Mouse (Mus musculus): ENCODE data around the gene Acot6. TPM values are rescaled to one million over a fixed set of nuclear protein-coding genes. Genes with fewer than 3 reads are reported as not detected.

The Acot6 gene
- total RNA-seq, 2 experiments from 2014 or later = 4.7 to 5.0 TPM

- no peak for DNase-seq (ENCODE audit: low spot score in 2 of 2)
These were observed 383 bp upstream of the Acot6 start for GRCm38 (mm10) chr12:84100071-84100470.

GRCm38 (mm10) chr12:84101493-84101845 lies 1.0 kb downstream of the Acot6 start:
- DNase-seq (ENCODE audit: low spot score in 2 of 2) = no peak

- no peak for DNase-seq (ENCODE audit: low spot score in 2 of 2)
These were observed 6.6 kb downstream of the Acot6 start for GRCm38 (mm10) chr12:84107012-84107411.

- no peak for DNase-seq (ENCODE audit: low spot score in 2 of 2)
These were observed 7.2 kb downstream of the Acot6 start for GRCm38 (mm10) chr12:84107692-84108091.

GRCm38 (mm10) chr12:84109924-84110323 lies 9.5 kb downstream of the Acot6 start:
- no peak for DNase-seq (ENCODE audit: low spot score in 2 of 2)

GRCm38 (mm10) chr12:84110814-84111213 lies 10.4 kb downstream of the Acot6 start:
- no peak for DNase-seq (ENCODE audit: low spot score in 2 of 2)

- no peak for DNase-seq (ENCODE audit: low spot score in 2 of 2)
These were observed 13.2 kb downstream of the Acot6 start for GRCm38 (mm10) chr12:84113676-84114075.

GRCm38 (mm10) chr12:84114153-84114994 lies 13.9 kb downstream of the Acot6 start, which contains the start of gene Dnal1:
Gene Dnal1, plus strand, starts transcription at chr12:84114366.
- DNase-seq (ENCODE audit: low spot score in 2 of 2) = peak; percentile 81 to 93

GRCm38 (mm10) chr12:84119584-84119983 lies 19.1 kb downstream of the Acot6 start:
- DNase-seq (ENCODE audit: low spot score in 2 of 2) = no peak

- DNase-seq (ENCODE audit: low spot score in 2 of 2) = no peak
These were observed 25.4 kb downstream of the Acot6 start for GRCm38 (mm10) chr12:84125892-84126291.

- no peak for DNase-seq (ENCODE audit: low spot score in 2 of 2)
These were observed 26.4 kb downstream of the Acot6 start for GRCm38 (mm10) chr12:84126899-84127298.

GRCm38 (mm10) chr12:84128576-84128975 lies 28.1 kb downstream of the Acot6 start:
- DNase-seq (ENCODE audit: low spot score in 2 of 2) = no peak

GRCm38 (mm10) chr12:84129931-84130330 lies 29.5 kb downstream of the Acot6 start:
- DNase-seq (ENCODE audit: low spot score in 2 of 2) = no peak

- no peak for DNase-seq (ENCODE audit: low spot score in 2 of 2)
These were observed 31.8 kb downstream of the Acot6 start for GRCm38 (mm10) chr12:84132265-84132664.

GRCm38 (mm10) chr12:84137131-84137530 lies 36.7 kb downstream of the Acot6 start:
- no peak for DNase-seq (ENCODE audit: low spot score in 2 of 2)

- no peak for DNase-seq (ENCODE audit: low spot score in 2 of 2)
These were observed 39.7 kb downstream of the Acot6 start for GRCm38 (mm10) chr12:84140135-84140534.

- no peak for DNase-seq (ENCODE audit: low spot score in 2 of 2)
These were observed 40.8 kb downstream of the Acot6 start for GRCm38 (mm10) chr12:84141271-84141670.

- no peak for DNase-seq (ENCODE audit: low spot score in 2 of 2)
These were observed 42.0 kb downstream of the Acot6 start for GRCm38 (mm10) chr12:84142281-84143050.

GRCm38 (mm10) chr12:84147954-84148621 lies 47.6 kb downstream of the Acot6 start, which contains the start of gene Pnma1:
Gene Pnma1, minus strand, starts transcription at chr12:84148489.
- DNase-seq (ENCODE audit: low spot score in 2 of 2) = peak; percentile 75 to 87

- no peak for DNase-seq (ENCODE audit: low spot score in 2 of 2)
These were observed 48.2 kb downstream of the Acot6 start for GRCm38 (mm10) chr12:84148622-84149012.

GRCm38 (mm10) chr12:84149971-84150370 lies 49.5 kb downstream of the Acot6 start:
- no peak for DNase-seq (ENCODE audit: low spot score in 2 of 2)

- DNase-seq (ENCODE audit: low spot score in 2 of 2) = no peak
These were observed 50.5 kb downstream of the Acot6 start for GRCm38 (mm10) chr12:84150976-84151375.

Measured in layer of hippocampus, postnatal 14 days (tissue).